Mouse (Mus musculus): Measurements from ENCODE around the gene Bmp5. TPM values are rescaled to one million over a fixed set of nuclear protein-coding genes. Genes with fewer than 3 reads are reported as not detected.
A peak's percentile ranks its signal among the peaks of the same experiment; 100 is the strongest.

Bmp5 gene
- polyA plus RNA-seq, 1 experiment = 3.6 TPM

- no peak for DNase-seq (ENCODE audit: low read depth)
- TF ChIP-seq CTCF (IDR thresholded peaks at IDR 0.05; ENCODE audit: borderline replicate concordance, extremely low read depth, insufficient read depth, insufficient read length) (no peak), POLR2A (IDR thresholded peaks at IDR 0.05; ENCODE audit: borderline replicate concordance, extremely low read depth, insufficient read depth, insufficient read length, poor library complexity, severe bottlenecking) (no peak)
These were observed 65.7 kb downstream of the Bmp5 start for GRCm38 (mm10) chr9:75840841-75841240.

- no peak for DNase-seq (ENCODE audit: low read depth)
- TF ChIP-seq POLR2A (IDR thresholded peaks at IDR 0.05; ENCODE audit: borderline replicate concordance, extremely low read depth, insufficient read depth, insufficient read length, poor library complexity, severe bottlenecking) (no peak), CTCF (IDR thresholded peaks at IDR 0.05; ENCODE audit: borderline replicate concordance, extremely low read depth, insufficient read depth, insufficient read length) (no peak)
These were observed 70.8 kb downstream of the Bmp5 start for GRCm38 (mm10) chr9:75846010-75846409.

GRCm38 (mm10) chr9:75850670-75851228, 75.6 kb downstream of the Bmp5 start:
- TF ChIP-seq CTCF (IDR thresholded peaks at IDR 0.05; ENCODE audit: borderline replicate concordance, extremely low read depth, insufficient read depth, insufficient read length) = no peak
- no peak for TF ChIP-seq POLR2A (IDR thresholded peaks at IDR 0.05; ENCODE audit: borderline replicate concordance, extremely low read depth, insufficient read depth, insufficient read length, poor library complexity, severe bottlenecking)
- peak; percentile 70 for DNase-seq (ENCODE audit: low read depth)

- no peak for DNase-seq (ENCODE audit: low read depth)
- TF ChIP-seq CTCF (IDR thresholded peaks at IDR 0.05; ENCODE audit: borderline replicate concordance, extremely low read depth, insufficient read depth, insufficient read length) (no peak), POLR2A (IDR thresholded peaks at IDR 0.05; ENCODE audit: borderline replicate concordance, extremely low read depth, insufficient read depth, insufficient read length, poor library complexity, severe bottlenecking) (no peak)
These were observed 83.0 kb downstream of the Bmp5 start for GRCm38 (mm10) chr9:75858161-75858560.

GRCm38 (mm10) chr9:75858939-75859338, 83.8 kb downstream of the Bmp5 start:
- DNase-seq (ENCODE audit: low read depth) = no peak
- TF ChIP-seq CTCF (IDR thresholded peaks at IDR 0.05; ENCODE audit: borderline replicate concordance, extremely low read depth, insufficient read depth, insufficient read length) = no peak
- no peak for TF ChIP-seq POLR2A (IDR thresholded peaks at IDR 0.05; ENCODE audit: borderline replicate concordance, extremely low read depth, insufficient read depth, insufficient read length, poor library complexity, severe bottlenecking)

GRCm38 (mm10) chr9:75870332-75871177, 95.4 kb downstream of the Bmp5 start:
- DNase-seq (ENCODE audit: low read depth) = no peak

GRCm38 (mm10) chr9:75876333-75876732, 101.2 kb downstream of the Bmp5 start:
- no peak for DNase-seq (ENCODE audit: low read depth)
- TF ChIP-seq CTCF (IDR thresholded peaks at IDR 0.05; ENCODE audit: borderline replicate concordance, extremely low read depth, insufficient read depth, insufficient read length) = no peak
- no peak for TF ChIP-seq POLR2A (IDR thresholded peaks at IDR 0.05; ENCODE audit: borderline replicate concordance, extremely low read depth, insufficient read depth, insufficient read length, poor library complexity, severe bottlenecking)

More at GRCm38 (mm10) chr9:75870332-75871177, 95.4 kb downstream of the Bmp5 start:
- TF ChIP-seq POLR2A (IDR thresholded peaks at IDR 0.05; ENCODE audit: borderline replicate concordance, extremely low read depth, insufficient read depth, insufficient read length, poor library complexity, severe bottlenecking) (no peak), CTCF (IDR thresholded peaks at IDR 0.05; ENCODE audit: borderline replicate concordance, extremely low read depth, insufficient read depth, insufficient read length) (no peak)

- no peak for DNase-seq (ENCODE audit: low read depth)
- TF ChIP-seq CTCF (IDR thresholded peaks at IDR 0.05; ENCODE audit: borderline replicate concordance, extremely low read depth, insufficient read depth, insufficient read length) (no peak), POLR2A (IDR thresholded peaks at IDR 0.05; ENCODE audit: borderline replicate concordance, extremely low read depth, insufficient read depth, insufficient read length, poor library complexity, severe bottlenecking) (no peak)
These were observed 108.5 kb downstream of the Bmp5 start for GRCm38 (mm10) chr9:75883481-75884190.

GRCm38 (mm10) chr9:75886801-75887544, 111.8 kb downstream of the Bmp5 start:
- TF ChIP-seq CTCF (IDR thresholded peaks at IDR 0.05; ENCODE audit: borderline replicate concordance, extremely low read depth, insufficient read depth, insufficient read length) (no peak), POLR2A (IDR thresholded peaks at IDR 0.05; ENCODE audit: borderline replicate concordance, extremely low read depth, insufficient read depth, insufficient read length, poor library complexity, severe bottlenecking) (no peak)
- DNase-seq (ENCODE audit: low read depth) = no peak

GRCm38 (mm10) chr9:75896918-75897317, 121.8 kb downstream of the Bmp5 start:
- no peak for DNase-seq (ENCODE audit: low read depth)
- TF ChIP-seq CTCF (IDR thresholded peaks at IDR 0.05; ENCODE audit: borderline replicate concordance, extremely low read depth, insufficient read depth, insufficient read length) = no peak
- TF ChIP-seq POLR2A (IDR thresholded peaks at IDR 0.05; ENCODE audit: borderline replicate concordance, extremely low read depth, insufficient read depth, insufficient read length, poor library complexity, severe bottlenecking) = no peak

- TF ChIP-seq POLR2A (IDR thresholded peaks at IDR 0.05; ENCODE audit: borderline replicate concordance, extremely low read depth, insufficient read depth, insufficient read length, poor library complexity, severe bottlenecking) = no peak
- TF ChIP-seq CTCF (IDR thresholded peaks at IDR 0.05; ENCODE audit: borderline replicate concordance, extremely low read depth, insufficient read depth, insufficient read length) = no peak
These were observed 122.9 kb downstream of the Bmp5 start for GRCm38 (mm10) chr9:75898022-75898421.

More at GRCm38 (mm10) chr9:75898022-75898421, 122.9 kb downstream of the Bmp5 start:
- no peak for DNase-seq (ENCODE audit: low read depth)

Measured in brain, embryonic 14.5 days (tissue).